In the genomic region with DNA sequence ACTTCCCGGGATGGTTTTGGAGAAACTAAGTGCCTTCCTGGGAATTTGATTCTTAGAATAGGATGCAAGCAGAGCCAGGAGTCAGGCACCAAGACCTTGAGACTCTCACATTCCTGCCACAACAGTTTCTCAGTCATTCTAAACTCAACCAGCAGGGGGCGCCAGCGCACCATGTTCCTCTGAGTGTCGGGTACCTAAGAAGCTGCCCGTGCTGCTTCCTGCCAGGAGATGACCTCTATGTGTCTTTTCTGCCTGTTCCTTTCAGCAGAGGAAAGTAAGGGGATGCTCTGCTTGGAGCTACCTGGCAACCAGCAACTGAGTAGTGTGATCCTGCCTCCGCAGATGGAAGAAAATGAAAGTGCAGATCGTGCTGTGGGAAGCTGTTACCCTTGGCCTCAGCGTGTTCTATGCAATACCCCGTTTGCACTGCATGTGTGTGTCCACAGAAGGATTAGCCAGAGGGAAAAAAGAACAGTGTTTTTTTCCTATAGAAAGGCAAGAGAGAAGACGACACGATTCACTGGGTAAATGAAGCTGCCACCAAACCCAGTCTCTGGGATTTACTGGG, we compare ENCODE assay signal across 8 mouse cellular contexts. TPM values are rescaled to one million over a fixed set of nuclear protein-coding genes. Genes with fewer than 3 reads are reported as not detected.
DNase-seq lines count a peak whose midpoint lies in the region; ATAC-seq lines count a peak whose summit lies in the region.

No protein-coding gene starts in this region.

- no peak overlapping the region for H3K4me3 ChIP-seq in forebrain, embryonic 14.5 days (ENCODE audit: low read depth, low read length)

- no peak overlapping the region for H3K4me2 ChIP-seq in forebrain, embryonic 14.5 days (ENCODE audit: low read length)

- no peaks in the 10 kb centered on the region for H3K27me3 ChIP-seq in forebrain, embryonic 14.5 days (replicated peaks; ENCODE audit: control insufficient read depth, insufficient read depth, low read length)

- peak; percentile 74 for DNase-seq in MN1 (ENCODE audit: low spot score)
- peak; percentile 74 for DNase-seq in c-Kit-positive CD71-positive TER-119-positive erythroid progenitor cells, embryonic 14.5 days (ENCODE audit: low spot score)
- DNase-seq in forebrain, embryonic 14.5 days (ENCODE audit: low spot score), result peak; percentile 83
- peak; percentile 28 for DNase-seq in heart, postnatal 25 days (ENCODE audit: low spot score)
- peak; percentile 96 to 100 for DNase-seq in layer of hippocampus, postnatal 25 days (ENCODE audit: extremely low spot score in 1 of 2, low spot score in 1 of 2)
- DNase-seq in lung, postnatal 25 days (ENCODE audit: low spot score), result peak; percentile 77
- DNase-seq in retina, postnatal 1 day, result peak; percentile 83
- DNase-seq in thymus, postnatal 4 days, result peak; percentile 88

- intact Hi-C loops in heart, postnatal 25 days (cut with DNase I), result loop anchor here (2.0 kb wide), 2 partner anchors 125 to 1111 kb away; a partner anchor contains a TSS

- 38% methylated on average over 11 of the region's 11 CpGs for WGBS in forebrain, embryonic 14.5 days

- no peaks in the 10 kb centered on the region for H3K36me3 ChIP-seq in forebrain, embryonic 14.5 days (ENCODE audit: control insufficient read depth, insufficient read depth, low read length)

- H3K9ac ChIP-seq in forebrain, embryonic 14.5 days (ENCODE audit: low read length), result peak overlapping the region; percentile 29; the same call in 1 of the 2 replicates

- H3K27ac ChIP-seq in forebrain, embryonic 14.5 days (ENCODE audit: low read depth, low read length), result no peak overlapping the region

- ATAC-seq in forebrain, embryonic 14.5 days, result peak; percentile 45; the same call in 1 of the 2 replicates

- no peaks in the 10 kb centered on the region for H3K4me1 ChIP-seq in forebrain, embryonic 14.5 days (ENCODE audit: control insufficient read depth, insufficient read depth, low read length)

- H3K9me3 ChIP-seq in forebrain, embryonic 14.5 days (replicated peaks; ENCODE audit: control insufficient read depth, low read length), result no peaks in the 10 kb centered on the region

RNA-seq across cellular contexts. Expression of a gene that starts 53.9 kb away (rescaled TPM):
- 19.6 and 24.9 TPM in 2 replicates for polyA plus RNA-seq in forebrain, embryonic 14.5 days (2014; fragmentation: Nextera tagmentation; extraction: Ambion mirVana)
- total RNA-seq in heart, postnatal 25 days (2021), result 100 to 1,000 TPM in 1 of 2 experiments, 10 to 100 TPM in 1; 97.2 to 125 TPM
- total RNA-seq in layer of hippocampus, postnatal 25 days (2021), result 100 to 1,000 TPM in 1 of 2 experiments, 10 to 100 TPM in 1; 93.3 to 104 TPM

Comparison
In these comparisons a context has a peak if more than half of its experiments do, and no peak if none do; other contexts are left out.
1. DNase-seq: peak in every context shown above with its lines; median percentile 98 in layer of hippocampus, postnatal 25 days; 88 in thymus, postnatal 4 days; 83 in forebrain, embryonic 14.5 days; 83 in retina, postnatal 1 day; 77 in lung, postnatal 25 days; 74 in MN1; 74 in c-Kit-positive CD71-positive TER-119-positive erythroid progenitor cells, embryonic 14.5 days; 28 in heart, postnatal 25 days.